Mouse (Mus musculus): ENCODE data around the gene Wasf3.

Wasf3 gene

GRCm38 (mm10) chr5:146384935-146385591, at the start of gene Wasf3:
Gene Wasf3 (plus strand): TSS chr5:146384985.
- no peak for DNase-seq (ENCODE audit: low read depth)

GRCm38 (mm10) chr5:146338064-146338463, 46.7 kb upstream of the Wasf3 start:
- DNase-seq (ENCODE audit: low read depth): no peak

- no peak for DNase-seq (ENCODE audit: low read depth)
These were observed 44.7 kb upstream of the Wasf3 start for GRCm38 (mm10) chr5:146340037-146340436.

GRCm38 (mm10) chr5:146344911-146345686, 39.7 kb upstream of the Wasf3 start:
- no peak for DNase-seq (ENCODE audit: low read depth)

- no peak for DNase-seq (ENCODE audit: low read depth)
These were observed 37.7 kb upstream of the Wasf3 start for GRCm38 (mm10) chr5:146347081-146347480.

- no peak for DNase-seq (ENCODE audit: low read depth)
These were observed 35.6 kb upstream of the Wasf3 start for GRCm38 (mm10) chr5:146349183-146349582.

- no peak for DNase-seq (ENCODE audit: low read depth)
These were observed 34.0 kb upstream of the Wasf3 start for GRCm38 (mm10) chr5:146350784-146351183.

- no peak for DNase-seq (ENCODE audit: low read depth)
These were observed 32.8 kb upstream of the Wasf3 start for GRCm38 (mm10) chr5:146352006-146352405.

GRCm38 (mm10) chr5:146360386-146360785, 24.4 kb upstream of the Wasf3 start:
- DNase-seq (ENCODE audit: low read depth): peak; percentile 13

GRCm38 (mm10) chr5:146362711-146363110, 22.1 kb upstream of the Wasf3 start:
- no peak for DNase-seq (ENCODE audit: low read depth)

GRCm38 (mm10) chr5:146368356-146368755, 16.4 kb upstream of the Wasf3 start:
- DNase-seq (ENCODE audit: low read depth): no peak

- no peak for DNase-seq (ENCODE audit: low read depth)
These were observed 15.8 kb upstream of the Wasf3 start for GRCm38 (mm10) chr5:146368971-146369370.

GRCm38 (mm10) chr5:146370794-146371193, 14.0 kb upstream of the Wasf3 start:
- no peak for DNase-seq (ENCODE audit: low read depth)

- DNase-seq (ENCODE audit: low read depth): no peak
These were observed 11.5 kb upstream of the Wasf3 start for GRCm38 (mm10) chr5:146373238-146373637.

- peak; percentile 7 for DNase-seq (ENCODE audit: low read depth)
These were observed 8.2 kb upstream of the Wasf3 start for GRCm38 (mm10) chr5:146376601-146377000.

- no peak for DNase-seq (ENCODE audit: low read depth)
These were observed 4.7 kb upstream of the Wasf3 start for GRCm38 (mm10) chr5:146380041-146380440.

- DNase-seq (ENCODE audit: low read depth): no peak
These were observed 2.5 kb upstream of the Wasf3 start for GRCm38 (mm10) chr5:146382268-146382667.

GRCm38 (mm10) chr5:146383401-146383800, 1.4 kb upstream of the Wasf3 start:
- no peak for DNase-seq (ENCODE audit: low read depth)

GRCm38 (mm10) chr5:146385989-146386388, 1.2 kb downstream of the Wasf3 start:
- no peak for DNase-seq (ENCODE audit: low read depth)

GRCm38 (mm10) chr5:146386906-146387305, 2.1 kb downstream of the Wasf3 start:
- DNase-seq (ENCODE audit: low read depth): no peak

GRCm38 (mm10) chr5:146394563-146394962, 9.8 kb downstream of the Wasf3 start:
- DNase-seq (ENCODE audit: low read depth): no peak

- DNase-seq (ENCODE audit: low read depth): no peak
These were observed 12.5 kb downstream of the Wasf3 start for GRCm38 (mm10) chr5:146397253-146397652.

- no peak for DNase-seq (ENCODE audit: low read depth)
These were observed 13.8 kb downstream of the Wasf3 start for GRCm38 (mm10) chr5:146398386-146399115.
